ENCODE assay signal across 29 mouse cellular contexts in the genomic region with DNA sequence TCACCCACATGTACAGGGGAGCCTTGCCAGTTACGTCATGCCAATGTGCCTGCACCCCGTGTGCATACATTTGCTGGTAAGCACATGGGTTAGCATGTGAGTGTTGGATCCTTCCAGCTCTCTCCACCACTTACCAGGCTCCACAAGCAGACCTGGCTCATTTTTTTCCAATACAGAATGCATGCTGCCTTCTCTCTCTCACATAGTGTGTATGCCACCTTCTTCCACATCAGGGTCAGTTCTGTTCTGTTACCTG. TPM values are rescaled to one million over a fixed set of nuclear protein-coding genes. Genes with fewer than 3 reads are reported as not detected.
A peak's percentile ranks its signal among the peaks of the same experiment; 100 is the strongest.
DNase-seq lines count a peak whose midpoint lies in the region; ATAC-seq and TF ChIP-seq lines count a peak whose summit lies in the region.
"Had no signal": no experiment of that assay in that cellular context is flagged by ENCODE, and none has a peak within 500 bp of the region (broad histone marks: within the 10 kb centered on the region; RNA-seq: fewer than 3 reads in every experiment).

No protein-coding gene starts in this region.

- no peaks in the 10 kb centered on the region for H3K27me3 ChIP-seq in midbrain, postnatal 0 days (ENCODE audit: insufficient read depth, low read length)
- H3K27me3 ChIP-seq: heart, embryonic 13.5 days; kidney, embryonic 15.5 days; liver, embryonic 13.5 days; midbrain, embryonic 13.5 days; neural tube, embryonic 12.5 days had no signal

- TF ChIP-seq CTCF in layer of hippocampus, adult 2 months (conservative IDR thresholded peaks at IDR 0.05) = no peak
- no peak for TF ChIP-seq CTCF in midbrain, postnatal 0 days (IDR thresholded peaks at IDR 0.05)

- no peaks in the 10 kb centered on the region for H3K9me3 ChIP-seq in midbrain, postnatal 0 days (ENCODE audit: low read length)
- H3K9me3 ChIP-seq: heart, embryonic 13.5 days; kidney, embryonic 15.5 days; liver, embryonic 13.5 days; megakaryocyte, embryonic 14.5 days; midbrain, embryonic 13.5 days; neural tube, embryonic 12.5 days had no signal

- H3K27ac ChIP-seq in layer of hippocampus, adult 2 months = peak overlapping the region; percentile 80
- no peak overlapping the region for H3K27ac ChIP-seq in midbrain, postnatal 0 days (ENCODE audit: low read depth, low read length)
- H3K27ac ChIP-seq: heart, adult 2 months; heart, embryonic 13.5 days; hindbrain, postnatal 0 days; kidney, embryonic 15.5 days; liver, embryonic 13.5 days; midbrain, embryonic 13.5 days; neural tube, embryonic 12.5 days had no signal

- no peak overlapping the region for H3K4me2 ChIP-seq in midbrain, postnatal 0 days (ENCODE audit: low read depth, low read length, poor library complexity, severe bottlenecking)
- H3K4me2 ChIP-seq: heart, embryonic 13.5 days; kidney, embryonic 15.5 days; liver, embryonic 13.5 days; lung, embryonic 14.5 days; midbrain, embryonic 13.5 days; neural tube, embryonic 12.5 days had no signal

- H3K4me1 ChIP-seq in midbrain, postnatal 0 days (ENCODE audit: insufficient read depth, low read length) = no peaks in the 10 kb centered on the region
- H3K4me1 ChIP-seq: kidney, embryonic 15.5 days; liver, embryonic 13.5 days; midbrain, embryonic 13.5 days; neural tube, embryonic 12.5 days had no signal

- 93% methylated on average over 2 of the region's 2 CpGs for WGBS in midbrain, postnatal 0 days

- peaks cover 82% of the 10 kb centered on the region for H3K36me3 ChIP-seq in midbrain, postnatal 0 days (ENCODE audit: insufficient read depth, low read length)
- H3K36me3 ChIP-seq: liver, embryonic 13.5 days had no signal

- DNase-seq in layer of hippocampus, adult 2 months (ENCODE audit: low spot score in 2 of 2) = peak; percentile 47 to 72
- no peak for DNase-seq in layer of hippocampus, postnatal 10 days (ENCODE audit: low spot score in 2 of 2)
- peak; percentile 92 for DNase-seq in brain, adult 2 months (ENCODE audit: low read depth, low spot score)
- DNase-seq in frontal cortex, postnatal 10 days (ENCODE audit: low spot score in 2 of 2) = peak; percentile 15 to 53
- peak; percentile 72 to 76 for DNase-seq in right cerebral cortex, adult 2 months (ENCODE audit: low spot score in 2 of 2)
- DNase-seq in yolk sac, embryonic 10.5 days (ENCODE audit: low spot score) = no peak
- DNase-seq in midbrain, postnatal 0 days (ENCODE audit: low spot score) = no peak
- DNase-seq in kidney, adult 11 months = no peak
- DNase-seq: adrenal gland, postnatal 25 days; cerebellum, adult 11 months; cerebellum, postnatal 10 days; gastrocnemius, postnatal 14 days; heart, adult 2 months; heart, postnatal 14 days; kidney, postnatal 36 days; layer of hippocampus, postnatal 36 days; liver, embryonic 13.5 days; lung, embryonic 14.5 days; lung, postnatal 36 days; spleen, adult 18-20 months; thymus, postnatal 14 days had no signal

- H3K9ac ChIP-seq in midbrain, postnatal 0 days (replicated peaks; ENCODE audit: low read length, poor library complexity, severe bottlenecking) = no peak overlapping the region
- H3K9ac ChIP-seq: heart, embryonic 13.5 days; kidney, embryonic 15.5 days; liver, embryonic 13.5 days; lung, embryonic 14.5 days; midbrain, embryonic 13.5 days; neural tube, embryonic 12.5 days had no signal

- H3K4me3 ChIP-seq in layer of hippocampus, adult 2 months = no peak overlapping the region
- no peak overlapping the region for H3K4me3 ChIP-seq in midbrain, postnatal 0 days (ENCODE audit: low read depth, low read length)
- H3K4me3 ChIP-seq: heart, adult 2 months; heart, embryonic 13.5 days; kidney, embryonic 15.5 days; liver, embryonic 13.5 days; megakaryocyte, embryonic 14.5 days; midbrain, embryonic 13.5 days; neural tube, embryonic 12.5 days had no signal

- ATAC-seq in midbrain, postnatal 0 days (ENCODE audit: low FRiP score) = no peak
- ATAC-seq: hindbrain, postnatal 0 days; intestine, embryonic 16.5 days; midbrain, embryonic 13.5 days had no signal

RNA-seq across cellular contexts. Expression of a gene that starts 19.6 kb away (rescaled TPM):
- 10 to 100 TPM; 23.6 to 24.4 TPM for total RNA-seq in layer of hippocampus, adult 2 months (2021)
- total RNA-seq in layer of hippocampus, postnatal 10 days (2021) = 10 to 100 TPM; 39.3 to 40.3 TPM
- 48.1 and 54.7 TPM in 2 replicates for total RNA-seq in midbrain, postnatal 0 days (2014; rRNA removed)
- 46.6 and 50.3 TPM in 2 replicates for polyA plus RNA-seq in midbrain, postnatal 0 days (2015; fragmentation: Nextera tagmentation; extraction: Ambion mirVana)
- total RNA-seq: ES-E14 had no signal

Comparison
In these comparisons a context has a peak if more than half of its experiments do, and no peak if none do; other contexts are left out.
1. DNase-seq: peak in layer of hippocampus, adult 2 months (2 of 2), brain, adult 2 months (single experiment), frontal cortex, postnatal 10 days (2 of 2) and right cerebral cortex, adult 2 months (2 of 2); none in layer of hippocampus, postnatal 10 days (0 of 2), yolk sac, embryonic 10.5 days (single experiment), midbrain, postnatal 0 days (single experiment) and kidney, adult 11 months (single experiment).